Mouse (Mus musculus) neural tube, embryonic 15.5 days (tissue): ENCODE results near the gene Mien1. TPM values are rescaled to one million over a fixed set of nuclear protein-coding genes. Genes with fewer than 3 reads are reported as not detected.

Source experiments
- ATAC-seq: fragments of 200-750 bp; cut with Nextera tagmentation; 2 replicates; pipeline ENCODE4 v1.8.0; 2017; ENCODE audit warnings: mild to moderate bottlenecking, moderate TSS enrichment, moderate library complexity; ENCODE audit not compliant: low FRiP score
- H3K27ac ChIP-seq: fragments of 300-500 bp; sonication (generic); replicated peaks from 2 replicates; pipeline ENCODE4 v1.5.1; 2015; ENCODE audit warnings: mild to moderate bottlenecking, inconsistent platforms
- H3K27me3 ChIP-seq: fragments of 300-500 bp; sonication (generic); replicated peaks from 2 replicates; pipeline ENCODE4 v1.6.1; 2015; ENCODE audit warnings: inconsistent platforms
- H3K36me3 ChIP-seq: fragments of 300-500 bp; sonication (generic); 2 replicates; pipeline ENCODE4 v1.6.1; 2015; ENCODE audit warnings: inconsistent platforms
- H3K4me1 ChIP-seq: fragments of 300-500 bp; sonication (generic); 2 replicates; pipeline ENCODE4 v1.6.1; 2015; ENCODE audit warnings: inconsistent platforms
- H3K4me2 ChIP-seq: fragments of 300-500 bp; sonication (generic); 2 replicates; pipeline ENCODE4 v1.6.1; 2015; ENCODE audit warnings: inconsistent platforms, mild to moderate bottlenecking, moderate library complexity
- H3K4me3 ChIP-seq: fragments of 300-500 bp; sonication (generic); replicated peaks from 2 replicates; pipeline ENCODE4 v1.5.1; 2015; ENCODE audit warnings: mild to moderate bottlenecking, inconsistent platforms
- H3K9ac ChIP-seq: fragments of 300-500 bp; sonication (generic); replicated peaks from 2 replicates; pipeline ENCODE4 v1.6.1; 2015; ENCODE audit warnings: mild to moderate bottlenecking, inconsistent platforms
- H3K9me3 ChIP-seq: fragments of 300-500 bp; sonication (generic); replicated peaks from 2 replicates; pipeline ENCODE4 v1.6.1; 2016; ENCODE audit warnings: inconsistent platforms
- WGBS: fragments of 180-500 bp; shearing (Covaris S2); methylation state at CpG from one replicate; pipeline ENCODE4 v1.1.7; 2015; ENCODE audit warnings: mixed read lengths; 5-methylcytosine and 5-hydroxymethylcytosine counted together
- polyA plus RNA-seq: library from polyadenylated mRNA; unstranded; fragments of >200 nt; fragmentation: Nextera tagmentation; extraction: Ambion mirVana; gene quantifications from 2 replicates; pipeline ENCODE4 v1.2.1, GENCODE M21; 2015

Mien1 gene
- polyA plus RNA-seq, 1 experiment from 2014 or later, result 278 TPM

DNA sequence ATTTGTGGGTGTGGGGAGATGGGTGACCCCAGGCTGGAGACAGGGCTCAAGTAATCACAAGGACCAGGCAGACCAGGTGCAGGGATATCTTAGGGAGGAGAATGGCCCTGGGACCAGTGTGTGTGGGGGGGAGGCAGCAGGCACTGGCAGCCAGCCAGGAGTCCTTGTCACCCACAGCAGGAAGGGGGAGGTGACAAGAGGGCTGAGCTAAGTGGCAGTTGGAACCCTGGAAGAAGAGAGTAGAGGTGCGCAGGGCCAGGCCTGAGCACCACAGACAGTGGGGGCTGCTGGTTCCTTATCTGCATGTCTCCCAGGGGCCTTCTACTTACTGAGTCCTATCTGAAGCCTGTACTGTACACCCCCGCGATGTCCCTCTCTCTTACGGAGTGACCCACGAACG lies 45.5 kb downstream of the Mien1 start:
- 82% methylated on average over 6 of the region's 6 CpGs for WGBS
- Histone ChIP-seq H3K4me2 (no peak overlapping the region), H3K27me3 (peaks cover 33% of the 10 kb centered on the region), H3K4me1 (0 out of 2 replicates have a peak, but pooled peaks cover 3% of the 10 kb centered on the region), H3K9ac (no peak overlapping the region), H3K4me3 (no peak overlapping the region), H3K27ac (no peak overlapping the region), H3K9me3 (no peaks in the 10 kb centered on the region), H3K36me3 (no peaks in the 10 kb centered on the region)
- ATAC-seq, result no peak

DNA sequence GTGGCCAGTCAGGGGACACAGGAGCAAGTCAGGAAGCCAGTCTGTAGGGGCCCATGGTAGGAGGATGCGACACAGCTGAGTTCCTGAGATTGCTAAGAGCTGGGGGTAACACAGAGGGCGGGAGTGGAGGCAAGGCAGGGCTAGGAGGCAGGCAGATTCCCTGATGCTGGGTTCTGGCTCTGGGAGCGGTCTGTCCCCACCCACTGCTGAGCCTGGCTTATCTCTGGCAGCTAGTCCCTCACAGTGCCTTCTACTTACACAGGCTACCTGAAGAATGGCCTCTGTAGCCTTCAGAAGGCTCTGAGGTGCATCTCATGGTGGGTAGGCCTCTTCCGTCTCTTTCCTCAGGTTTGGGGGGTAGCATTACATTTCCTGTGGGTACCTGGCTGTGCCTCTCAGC lies 46.1 kb downstream of the Mien1 start:
- no peak overlapping the region for H3K4me2 ChIP-seq
- H3K4me3 ChIP-seq, result no peak overlapping the region
- H3K27me3 ChIP-seq, result peaks cover 40% of the 10 kb centered on the region
- H3K27ac ChIP-seq, result no peak overlapping the region
- H3K9me3 ChIP-seq, result no peaks in the 10 kb centered on the region
- no peak for ATAC-seq
- H3K36me3 ChIP-seq, result no peaks in the 10 kb centered on the region
- H3K9ac ChIP-seq, result no peak overlapping the region
- WGBS, result 69% methylated on average over 4 of the region's 4 CpGs
- 0 out of 2 replicates have a peak, but pooled peaks cover 4% of the 10 kb centered on the region for H3K4me1 ChIP-seq

DNA sequence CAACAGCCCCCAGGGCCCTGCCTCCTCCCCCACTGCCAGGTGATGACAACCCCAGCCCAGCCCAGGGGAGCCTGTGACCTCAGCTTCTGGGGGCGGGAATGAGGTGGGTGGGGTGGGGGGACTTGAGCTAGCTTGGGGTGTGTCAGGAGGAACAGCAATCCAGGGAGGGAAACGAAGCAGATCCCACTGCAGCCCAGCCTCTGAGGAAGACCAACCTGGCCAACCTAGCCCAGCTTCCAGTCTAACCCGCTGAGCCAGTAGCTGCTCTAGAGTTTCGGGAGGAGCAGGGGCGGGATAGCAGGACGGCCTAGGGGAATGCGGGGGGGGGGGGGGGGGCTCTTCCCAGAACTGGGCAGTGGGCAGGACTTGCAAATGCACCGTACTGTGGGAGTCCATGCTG lies 46.8 kb downstream of the Mien1 start:
- WGBS, result 27% methylated on average over 8 of the region's 8 CpGs
- no peak overlapping the region for H3K4me3 ChIP-seq
- H3K9ac ChIP-seq, result no peak overlapping the region
- no peak overlapping the region for H3K4me2 ChIP-seq
- no peak overlapping the region for H3K27ac ChIP-seq
- H3K36me3 ChIP-seq, result no peaks in the 10 kb centered on the region
- H3K27me3 ChIP-seq, result peaks cover 46% of the 10 kb centered on the region
- ATAC-seq, result no peak
- H3K4me1 ChIP-seq, result 0 out of 2 replicates have a peak, but pooled peaks cover 7% of the 10 kb centered on the region
- no peaks in the 10 kb centered on the region for H3K9me3 ChIP-seq

DNA sequence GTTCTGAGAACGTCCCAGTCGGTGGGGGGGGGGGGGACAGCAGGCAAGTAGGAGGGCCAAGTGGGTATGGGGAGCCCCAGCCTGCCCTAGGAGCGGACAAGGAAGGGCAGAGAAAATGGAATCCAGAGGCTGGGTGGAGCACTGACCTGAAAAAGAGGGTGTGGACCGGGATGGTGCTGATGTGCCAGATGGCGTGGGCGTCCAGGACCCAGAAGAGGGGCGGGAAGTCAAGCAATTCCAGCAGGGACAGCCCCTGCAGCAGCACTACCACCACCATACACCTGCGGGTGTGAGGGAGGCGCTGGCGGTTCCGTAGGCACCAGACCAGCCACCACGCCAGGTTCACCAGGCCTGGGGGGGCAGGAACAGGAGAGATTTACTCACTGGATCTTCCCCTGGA lies 48.6 kb downstream of the Mien1 start:
- no peak overlapping the region for H3K9ac ChIP-seq
- peaks cover 64% of the 10 kb centered on the region for H3K27me3 ChIP-seq
- H3K4me3 ChIP-seq, result no peak overlapping the region
- no peak overlapping the region for H3K27ac ChIP-seq
- no peaks in the 10 kb centered on the region for H3K36me3 ChIP-seq
- no peak for ATAC-seq
- H3K4me2 ChIP-seq, result no peak overlapping the region
- WGBS, result 79% methylated on average over 12 of the region's 12 CpGs
- no peaks in the 10 kb centered on the region for H3K9me3 ChIP-seq
- peaks cover 13% of the 10 kb centered on the region; the same call in 1 of the 2 replicates for H3K4me1 ChIP-seq

DNA sequence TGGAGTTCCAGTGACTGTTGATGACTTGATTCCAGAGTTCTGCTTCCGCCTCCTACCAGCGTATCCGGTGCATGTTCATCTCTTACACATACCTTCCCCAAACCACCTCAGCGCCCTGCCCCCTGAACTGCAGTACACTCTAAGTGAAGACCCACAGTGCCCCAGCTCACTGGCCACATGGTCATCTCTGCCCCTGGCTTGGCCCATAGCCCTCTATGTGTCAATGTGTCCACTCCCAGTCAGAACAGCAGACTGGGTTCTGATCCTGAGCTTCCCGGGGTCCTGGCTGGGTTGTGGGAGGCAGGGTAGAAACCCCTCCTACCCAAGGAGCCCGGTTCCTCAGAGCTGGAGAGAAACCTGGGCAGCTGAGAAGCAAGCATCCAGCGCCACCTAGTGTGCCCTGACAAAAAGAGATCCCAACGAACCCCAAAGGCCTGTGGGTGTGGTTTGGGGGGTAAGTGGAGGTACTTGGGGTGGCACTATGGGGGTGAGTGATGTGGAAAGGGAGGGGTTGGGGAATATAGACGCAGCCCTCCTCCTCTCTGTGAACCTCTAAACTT lies 49.5 kb downstream of the Mien1 start:
- no peak for ATAC-seq
- Histone ChIP-seq H3K4me1 (peaks cover 13% of the 10 kb centered on the region; the same call in 1 of the 2 replicates), H3K9ac (no peak overlapping the region), H3K4me3 (no peak overlapping the region), H3K27ac (no peak overlapping the region), H3K4me2 (no peak overlapping the region), H3K9me3 (no peaks in the 10 kb centered on the region), H3K36me3 (no peaks in the 10 kb centered on the region), H3K27me3 (peaks cover 71% of the 10 kb centered on the region)
- 27% methylated on average over 9 of the region's 9 CpGs for WGBS

DNA sequence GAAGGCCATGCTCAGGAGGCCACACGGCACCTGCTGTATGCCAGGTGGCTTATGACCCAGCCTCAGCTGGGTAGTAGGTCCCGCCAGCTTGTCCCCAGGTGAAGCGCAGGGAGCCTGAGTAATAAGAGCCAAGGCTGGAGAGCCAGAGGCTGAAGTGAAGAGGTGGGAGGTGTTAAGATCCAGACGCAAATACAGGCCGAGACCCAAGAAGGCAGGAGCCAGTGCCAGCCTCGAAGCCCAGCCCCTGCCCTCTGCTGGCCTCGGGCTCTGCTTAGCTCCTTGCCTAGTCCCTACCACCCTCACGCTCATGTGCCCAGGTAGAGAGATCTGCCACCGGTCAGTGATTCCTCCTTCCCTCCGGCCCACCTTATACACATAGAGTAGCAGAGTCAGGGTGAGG lies 50.5 kb downstream of the Mien1 start:
- Histone ChIP-seq H3K27ac (no peak overlapping the region), H3K4me2 (no peak overlapping the region), H3K4me3 (no peak overlapping the region), H3K36me3 (no peaks in the 10 kb centered on the region), H3K9ac (no peak overlapping the region), H3K27me3 (peaks cover 71% of the 10 kb centered on the region), H3K9me3 (no peaks in the 10 kb centered on the region), H3K4me1 (peaks cover 9% of the 10 kb centered on the region; the same call in 1 of the 2 replicates)
- ATAC-seq, result no peak
- WGBS, result 87% methylated on average over 10 of the region's 10 CpGs

Other genes with a start within 250 kb of the Mien1 start
- 51.3 and 54.1 TPM in 2 replicates for gene Med1, start 245.7 kb downstream of the Mien1 start, polyA plus RNA-seq
- gene Cdk12, start 235.9 kb downstream of the Mien1 start, polyA plus RNA-seq, result 7.1 and 7.2 TPM in 2 replicates
- 13.7 and 16.3 TPM in 2 replicates for gene Neurod2, start 109.3 kb downstream of the Mien1 start, polyA plus RNA-seq
- 2.5 and 3.7 TPM in 2 replicates for gene Ppp1r1b, start 90.6 kb downstream of the Mien1 start, polyA plus RNA-seq
- gene Stard3, start 80.6 kb downstream of the Mien1 start, polyA plus RNA-seq, result 31.6 and 37.6 TPM in 2 replicates
- gene Tcap, start 55.2 kb downstream of the Mien1 start, polyA plus RNA-seq, result 1.4 and 1.7 TPM in 2 replicates
- gene Pnmt, start 52.5 kb downstream of the Mien1 start, polyA plus RNA-seq, result 2.2 and 2.9 TPM in 2 replicates
- gene Pgap3, start 38.5 kb downstream of the Mien1 start, polyA plus RNA-seq, result 7.4 and 9.6 TPM in 2 replicates
- 7.3 and 9.4 TPM in 2 replicates for gene Erbb2, start 26.5 kb downstream of the Mien1 start, polyA plus RNA-seq
- 1.1 and 8.3 TPM in 2 replicates for gene Grb7, start 7.4 kb upstream of the Mien1 start, polyA plus RNA-seq
- gene Ikzf3, start 107.0 kb upstream of the Mien1 start, polyA plus RNA-seq, result 0.18 and 1.3 TPM in 2 replicates
- gene Zpbp2, start 112.1 kb upstream of the Mien1 start, polyA plus RNA-seq, result 0.45 TPM in 1 of 2 replicates, not detected in the other
- 92.9 and 99.8 TPM in 2 replicates for gene Ormdl3, start 148.4 kb upstream of the Mien1 start, polyA plus RNA-seq
- not detected in 2 replicates for gene Lrrc3c, start 159.3 kb upstream of the Mien1 start, polyA plus RNA-seq
- gene Gm12355, start 186.7 kb upstream of the Mien1 start, polyA plus RNA-seq, result 0.42 and 0.79 TPM in 2 replicates
- not detected in 2 replicates for gene Gsdma3, start 187.4 kb upstream of the Mien1 start, polyA plus RNA-seq
- 0.14 and 0.15 TPM in 2 replicates for gene Gsdma2, start 207.8 kb upstream of the Mien1 start, polyA plus RNA-seq
- gene Gsdma, start 225.4 kb upstream of the Mien1 start, polyA plus RNA-seq, result 0.06 TPM in 1 of 2 replicates, not detected in the other
- 185 and 191 TPM in 2 replicates for gene Psmd3, start 243.6 kb upstream of the Mien1 start, polyA plus RNA-seq